Mouse (Mus musculus): ENCODE data around the gene Pet2. TPM values are rescaled to one million over a fixed set of nuclear protein-coding genes. Genes with fewer than 3 reads are reported as not detected.

Gene Pet2
- polyA plus RNA-seq (2012; fragmentation: generic; extraction: Trizol) = 3.6 TPM

DNA sequence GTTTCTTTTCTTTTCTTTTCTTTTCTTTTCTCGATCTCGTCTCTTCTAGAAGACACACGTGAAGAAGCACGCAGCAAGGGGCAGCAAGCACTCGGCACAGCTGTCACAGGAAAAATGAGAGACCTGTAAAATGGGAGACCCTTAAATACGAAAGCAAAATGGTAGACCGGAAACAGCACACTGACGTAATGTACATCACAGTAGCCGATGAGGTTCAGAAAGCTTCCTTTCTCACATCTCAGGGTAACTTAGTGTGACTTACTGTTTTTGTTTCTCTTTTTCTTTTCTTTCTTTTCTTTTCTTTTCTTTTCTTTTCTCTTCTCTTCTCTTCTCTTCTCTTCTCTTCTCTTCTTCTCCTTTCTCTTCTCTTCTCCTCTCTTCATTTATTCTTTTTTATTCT is at the start of gene Pet2:
Gene Pet2, minus strand, starts transcription at position 101 of the 400 bp plus-strand sequence.
- H3K79me2 ChIP-seq (ENCODE audit: control insufficient read depth, insufficient read depth) = no peaks in the 10 kb centered on the region
- no peaks in the 10 kb centered on the region for H3K27me3 ChIP-seq (ENCODE audit: control insufficient read depth, insufficient read depth, insufficient read length)
- TF ChIP-seq MYOG (IDR thresholded peaks at IDR 0.05; ENCODE audit: control insufficient read depth in 1 of 3, insufficient read depth in 1 of 3, insufficient read length in 2 of 3, low read depth in 2 of 3) = no peak
- no peak for TF ChIP-seq SRF (IDR thresholded peaks at IDR 0.05; ENCODE audit: control insufficient read depth, insufficient read length, low read depth)
- no peak for TF ChIP-seq REST (IDR thresholded peaks at IDR 0.05; ENCODE audit: insufficient read depth, insufficient read length)
- no peak for TF ChIP-seq TCF12 (IDR thresholded peaks at IDR 0.05; ENCODE audit: insufficient read depth, poor library complexity, severe bottlenecking)
- no peak for TF ChIP-seq POLR2AphosphoS2 (IDR thresholded peaks at IDR 0.05; ENCODE audit: insufficient read length, low read depth)
- no peak for TF ChIP-seq CEBPB (IDR thresholded peaks at IDR 0.05; ENCODE audit: insufficient read depth, poor library complexity, severe bottlenecking)
- TF ChIP-seq TCF3 (IDR thresholded peaks at IDR 0.05; ENCODE audit: insufficient read length, low read depth) = no peak
- no peak for TF ChIP-seq USF1 (IDR thresholded peaks at IDR 0.05; ENCODE audit: low read depth)
- TF ChIP-seq MYOD1 (IDR thresholded peaks at IDR 0.05; ENCODE audit: control insufficient read depth in 1 of 3, insufficient read length in 2 of 3, low read depth in 2 of 3) = no peak
- TF ChIP-seq MAX (IDR thresholded peaks at IDR 0.05; ENCODE audit: low read depth) = no peak
- no peak for TF ChIP-seq E2F4 (IDR thresholded peaks at IDR 0.05; ENCODE audit: insufficient read depth)
- H3ac ChIP-seq (ENCODE audit: control insufficient read depth, insufficient read length) = no peak within 1 kb of the TSS
- peak within 1 kb of the TSS; percentile 12 for H3K4me3 ChIP-seq
- no peaks in the 10 kb centered on the region for H3K36me3 ChIP-seq (ENCODE audit: control insufficient read depth, insufficient read depth)
- peak within 1 kb of the TSS; percentile 32 for H3K4me2 ChIP-seq (ENCODE audit: low read depth)

Data from myocyte (in vitro differentiated cells).